7 mouse cellular contexts compared by ENCODE assay signal in the genomic region with DNA sequence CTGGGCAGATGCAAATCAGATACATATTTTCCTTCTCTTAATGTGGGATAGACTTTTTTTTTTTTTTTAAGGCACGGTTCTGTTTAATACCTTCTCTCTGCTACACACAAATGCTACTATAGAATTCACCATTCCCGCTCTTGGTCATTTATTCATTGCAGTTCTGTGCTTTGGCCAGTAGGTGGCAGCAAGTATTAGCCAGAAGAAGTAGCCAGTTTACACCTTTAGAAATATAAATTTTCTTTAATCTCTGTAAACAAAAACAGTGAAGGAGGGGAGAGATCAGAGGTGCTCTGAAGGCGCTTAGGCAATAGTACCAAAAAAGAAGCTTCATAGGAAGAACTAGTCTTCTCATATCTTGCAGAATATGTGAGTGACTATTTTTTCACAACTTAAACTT. TPM values are rescaled to one million over a fixed set of nuclear protein-coding genes. Genes with fewer than 3 reads are reported as not detected.
A peak's percentile ranks its signal among the peaks of the same experiment; 100 is the strongest.
DNase-seq lines count a peak whose midpoint lies in the region; ATAC-seq and TF ChIP-seq lines count a peak whose summit lies in the region.

No protein-coding gene starts in this region.

- TF ChIP-seq EP300 in MEL (IDR thresholded peaks at IDR 0.05; ENCODE audit: low read depth in 1 of 2, low read length in 2 of 2), result no peak

- peak; percentile 56 for DNase-seq in limb, embryonic 11.5 days (ENCODE audit: low spot score)
- DNase-seq in limb, embryonic 10.5 days (ENCODE audit: low spot score), result no peak
- peak; percentile 62 for DNase-seq in MEL (ENCODE audit: low read depth, low spot score)
- DNase-seq in brain, embryonic 18.5 days (ENCODE audit: low read depth, low spot score), result peak; percentile 30
- peak; percentile 46 to 64 for DNase-seq in heart, postnatal 10 days
- DNase-seq in lung, adult 2 months, result no peak
- peak; percentile 48 for DNase-seq in testis, postnatal 10 days (ENCODE audit: low spot score)

- 4% methylated on average over 3 of the region's 3 CpGs for WGBS in limb, embryonic 11.5 days
- WGBS in limb, embryonic 10.5 days, result 5% methylated on average over 3 of the region's 3 CpGs
- WGBS in lung, adult 2 months, result 6% methylated on average over 3 of the region's 3 CpGs

- no peaks in the 10 kb centered on the region for H3K79me2 ChIP-seq in MEL (ENCODE audit: control insufficient read depth, insufficient read depth, low read length, poor library complexity)

- H3K4me1 ChIP-seq in limb, embryonic 11.5 days (ENCODE audit: control insufficient read depth, insufficient read depth, low read length), result no peaks in the 10 kb centered on the region
- H3K4me1 ChIP-seq in limb, embryonic 10.5 days, result no peaks in the 10 kb centered on the region
- H3K4me1 ChIP-seq in MEL (ENCODE audit: control insufficient read depth in 1 of 2, insufficient read depth in 2 of 2, low read length in 2 of 2), result no peaks in the 10 kb centered on the region
- no peaks in the 10 kb centered on the region for H3K4me1 ChIP-seq in lung, adult 2 months (ENCODE audit: control insufficient read depth, insufficient read depth, low read length)

- no peak overlapping the region for H3K9ac ChIP-seq in limb, embryonic 11.5 days (ENCODE audit: low read length)
- no peak overlapping the region for H3K9ac ChIP-seq in MEL (ENCODE audit: control insufficient read depth, low read depth, low read length, poor library complexity, severe bottlenecking)

- TF ChIP-seq RAD21 in MEL (IDR thresholded peaks at IDR 0.05; ENCODE audit: low read depth, low read length), result peak; percentile 72

- no peak overlapping the region for H3K4me2 ChIP-seq in limb, embryonic 11.5 days (ENCODE audit: low read depth, severe bottlenecking)

- H3K27ac ChIP-seq in limb, embryonic 11.5 days (replicated peaks; ENCODE audit: low read depth, low read length), result no peak overlapping the region
- H3K27ac ChIP-seq in limb, embryonic 10.5 days, result no peak overlapping the region
- H3K27ac ChIP-seq in MEL (ENCODE audit: control insufficient read depth, low read depth, low read length), result no peak overlapping the region

- no peaks in the 10 kb centered on the region for H3K27me3 ChIP-seq in limb, embryonic 11.5 days (ENCODE audit: control insufficient read depth, insufficient read depth, low read length)
- H3K27me3 ChIP-seq in limb, embryonic 10.5 days (ENCODE audit: low read depth, poor library complexity, severe bottlenecking), result no peaks in the 10 kb centered on the region
- H3K27me3 ChIP-seq in MEL (ENCODE audit: control insufficient read depth in 1 of 2, insufficient read depth in 2 of 2, low read length in 2 of 2), result no peaks in the 10 kb centered on the region; a peak in 2 of 4 replicates

- intact Hi-C loops in heart, postnatal 10 days (cut with DNase I), result loop anchor here (1.0 to 5.0 kb wide), 3 partner anchors 70 to 228 kb away; a partner anchor contains a TSS

- TF ChIP-seq CTCF in MEL (IDR thresholded peaks at IDR 0.05 in 2 of 3, conservative IDR thresholded peaks at IDR 0.05 in 1 of 3; ENCODE audit: control insufficient read depth in 1 of 3, insufficient read depth in 1 of 3, low read depth in 2 of 3, low read length in 3 of 3, poor library complexity in 1 of 3, severe bottlenecking in 1 of 3), result peak; percentile 52 to 73 (median 66)
- peak; percentile 25; the same call in 1 of the 2 replicates for TF ChIP-seq CTCF in lung, adult 2 months (IDR thresholded peaks at IDR 0.05; ENCODE audit: insufficient read depth, low read length)

- no peak for TF ChIP-seq POLR2A in MEL (IDR thresholded peaks at IDR 0.05; ENCODE audit: control insufficient read depth in 1 of 2, insufficient read depth in 1 of 2, low read depth in 1 of 2, low read length in 2 of 2, poor library complexity in 1 of 2)
- no peak for TF ChIP-seq POLR2A in lung, adult 2 months (IDR thresholded peaks at IDR 0.05; ENCODE audit: borderline replicate concordance, extremely low read depth, low read depth, low read length)

- no peaks in the 10 kb centered on the region for H3K36me3 ChIP-seq in limb, embryonic 11.5 days (ENCODE audit: control insufficient read depth, insufficient read depth, low read length)
- no peaks in the 10 kb centered on the region for H3K36me3 ChIP-seq in limb, embryonic 10.5 days
- H3K36me3 ChIP-seq in MEL (ENCODE audit: control insufficient read depth in 1 of 2, insufficient read depth in 2 of 2, low read length in 2 of 2), result no peaks in the 10 kb centered on the region

- no peak for ATAC-seq in limb, embryonic 11.5 days (ENCODE audit: insufficient number of reproducible peaks, low FRiP score, low TSS enrichment, low read depth)

- no peak overlapping the region for H3K4me3 ChIP-seq in limb, embryonic 11.5 days (ENCODE audit: low read depth, low read length)
- H3K4me3 ChIP-seq in limb, embryonic 10.5 days, result no peak overlapping the region
- H3K4me3 ChIP-seq in MEL (ENCODE audit: control insufficient read depth in 1 of 2, insufficient read depth in 1 of 2, low read depth in 2 of 2, low read length in 2 of 2), result no peak overlapping the region
- H3K4me3 ChIP-seq in lung, adult 2 months (replicated peaks; ENCODE audit: extremely low read depth, low read depth, low read length), result no peak overlapping the region

- H3K9me3 ChIP-seq in limb, embryonic 11.5 days (ENCODE audit: control insufficient read depth, low read length), result no peaks in the 10 kb centered on the region
- H3K9me3 ChIP-seq in limb, embryonic 10.5 days (replicated peaks), result no peaks in the 10 kb centered on the region
- no peaks in the 10 kb centered on the region for H3K9me3 ChIP-seq in MEL (replicated peaks; ENCODE audit: insufficient read depth, low read length)

TF ChIP-seq in MEL, 35 proteins besides CTCF, POLR2A, EP300 and RAD21:
- TF ChIP-seq ZNF384 (IDR thresholded peaks at IDR 0.05; ENCODE audit: low read depth, low read length) (peak; percentile 48; the same call in 1 of the 2 replicates), ETS1 (IDR thresholded peaks at IDR 0.05; ENCODE audit: low read depth, low read length) (no peak), SMC3 (IDR thresholded peaks at IDR 0.05; ENCODE audit: low read depth, low read length) (peak; percentile 68), SIN3A (IDR thresholded peaks at IDR 0.05; ENCODE audit: low read length) (no peak), ZC3H11A (IDR thresholded peaks at IDR 0.05; ENCODE audit: low read depth, low read length) (peak; percentile 40; the same call in 1 of the 2 replicates)
TF ChIP-seq in MEL: peak in this region for 3.

RNA-seq across cellular contexts. Expression of a gene that starts 22.0 kb away (rescaled TPM):
- 8.1 and 8.5 TPM in 2 replicates for polyA plus RNA-seq in limb, embryonic 11.5 days (2014; fragmentation: Nextera tagmentation; extraction: Ambion mirVana)
- polyA plus RNA-seq in limb, embryonic 10.5 days (2016; fragmentation: Nextera tagmentation; extraction: Ambion mirVana), result 6.5 and 7.0 TPM in 2 replicates
- 21.5 and 26.4 TPM in 2 replicates for total RNA-seq in MEL (2012; rRNA removed)
- 100 to 1,000 TPM in 1 of 2 experiments, 10 to 100 TPM in 1; 29.7 to 335 TPM for polyA plus RNA-seq in MEL (2012; ENCODE audit: insufficient read depth in 1 of 2, insufficient read length in 2 of 2, low read depth in 1 of 2, low replicate concordance in 2 of 2, missing spikeins in 1 of 2)
- total RNA-seq in heart, postnatal 10 days (2021), result 10 to 100 TPM; 21.7 to 28.5 TPM
- 1.8 and 4.1 TPM in 2 replicates for polyA plus RNA-seq in lung, adult 2 months (2012; rRNA removed)

Comparison
In these comparisons a context has a peak if more than half of its experiments do, and no peak if none do; other contexts are left out.
1. DNase-seq: peak in limb, embryonic 11.5 days (single experiment), MEL (single experiment), brain, embryonic 18.5 days (single experiment), heart, postnatal 10 days (2 of 2) and testis, postnatal 10 days (single experiment); none in limb, embryonic 10.5 days (single experiment) and lung, adult 2 months (single experiment).